Mouse (Mus musculus): ENCODE results near the gene Ms4a10.

- TF ChIP-seq CTCF (IDR thresholded peaks at IDR 0.05 in 2 of 3, conservative IDR thresholded peaks at IDR 0.05 in 1 of 3; ENCODE audit: control insufficient read depth in 1 of 3, insufficient read depth in 1 of 3, low read depth in 2 of 3, low read length in 3 of 3, poor library complexity in 1 of 3, severe bottlenecking in 1 of 3) (no peak), ELF1 (IDR thresholded peaks at IDR 0.05; ENCODE audit: low read depth, low read length) (no peak), CHD1 (IDR thresholded peaks at IDR 0.05; ENCODE audit: low read depth, low read length) (no peak), RAD21 (IDR thresholded peaks at IDR 0.05; ENCODE audit: low read depth, low read length) (no peak), RCOR1 (IDR thresholded peaks at IDR 0.05; ENCODE audit: low read depth, low read length) (no peak), HCFC1 (IDR thresholded peaks at IDR 0.05; ENCODE audit: low read depth, low read length) (no peak), MYB (IDR thresholded peaks at IDR 0.05; ENCODE audit: low read depth, low read length) (no peak), TBP (IDR thresholded peaks at IDR 0.05; ENCODE audit: low read depth, low read length) (no peak), MEF2A (IDR thresholded peaks at IDR 0.05; ENCODE audit: extremely low read depth, insufficient replicate concordance, low read depth, low read length, poor library complexity, severe bottlenecking) (no peak), MAX (IDR thresholded peaks at IDR 0.05; ENCODE audit: low read length) (no peak), ZNF384 (IDR thresholded peaks at IDR 0.05; ENCODE audit: low read depth, low read length) (no peak), E2F4 (IDR thresholded peaks at IDR 0.05; ENCODE audit: borderline replicate concordance, low read depth, low read length) (no peak)
Measured at GRCm38 (mm10) chr19:10984551-10984950, 10.1 kb upstream of the Ms4a10 start.
